Mouse (Mus musculus): ENCODE measurements at regions not wholly inside any gene's neighbourhood (a gene's known extent, or its start where the extent isn't known, plus 50 kb on each side); places are given as distances from the start of the nearest gene placed in this dataset.
A peak's percentile ranks its signal among the peaks of the same experiment; 100 is the strongest.

DNA sequence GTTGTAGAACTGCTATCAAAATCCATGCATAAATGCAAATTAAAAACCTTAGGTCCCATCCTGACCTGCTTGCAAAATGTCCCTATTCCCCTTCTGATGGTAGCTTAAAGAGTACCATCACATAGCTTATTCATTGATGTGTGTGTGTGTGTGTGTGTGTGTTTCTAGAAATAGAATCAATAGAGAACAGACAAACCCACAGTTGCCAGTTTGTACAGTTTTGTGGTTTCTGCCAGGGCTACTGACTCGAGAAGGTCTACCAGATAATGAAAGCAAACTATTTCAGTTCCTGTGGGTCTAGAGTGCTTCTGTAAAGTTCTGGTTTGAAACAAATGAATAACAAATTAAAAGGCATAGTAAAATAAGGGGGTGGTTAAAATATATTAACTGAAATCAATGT, 391.5 kb upstream of the Mef2c start:
- peak in 1 of 2 experiments; percentile 0 for DNase-seq

DNA sequence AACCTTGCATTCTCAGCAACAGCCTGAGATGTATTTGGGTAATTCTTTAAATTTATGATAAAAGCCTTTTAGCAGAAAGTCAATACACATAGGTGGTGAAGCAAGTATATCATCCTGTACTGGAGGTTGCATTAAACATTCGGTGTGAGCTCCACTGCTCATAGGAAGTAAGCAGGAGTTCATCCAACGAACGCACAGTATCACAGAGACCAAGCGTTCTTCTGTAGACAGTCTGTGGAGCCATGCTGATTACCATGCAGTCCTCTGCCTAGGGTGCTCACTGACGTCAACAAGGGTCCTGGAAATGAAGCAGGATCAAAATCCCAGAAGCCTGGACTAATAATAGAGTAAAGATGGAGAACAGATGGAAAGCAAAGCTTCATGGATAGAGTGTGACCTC, 391.1 kb upstream of the Mef2c start:
- no peak for DNase-seq

DNA sequence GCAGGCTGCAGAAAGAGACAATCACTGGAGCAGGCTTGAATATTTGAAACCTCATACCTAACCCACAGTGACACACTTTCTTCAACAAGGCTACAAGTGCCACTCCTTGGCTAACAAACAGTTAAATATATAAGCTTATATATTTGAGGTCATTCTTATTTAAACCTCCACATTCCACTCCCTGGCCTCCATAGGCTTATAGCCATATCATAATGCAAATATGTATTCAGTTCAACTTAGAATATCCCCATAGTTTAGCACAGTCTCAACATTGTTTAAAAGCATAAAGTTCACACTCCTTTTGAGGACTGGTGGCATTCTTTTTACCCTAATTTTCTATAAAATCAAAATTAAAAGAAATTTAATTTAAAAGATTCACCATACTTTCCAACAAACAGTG, 390.0 kb upstream of the Mef2c start:
- no peak for DNase-seq

DNA sequence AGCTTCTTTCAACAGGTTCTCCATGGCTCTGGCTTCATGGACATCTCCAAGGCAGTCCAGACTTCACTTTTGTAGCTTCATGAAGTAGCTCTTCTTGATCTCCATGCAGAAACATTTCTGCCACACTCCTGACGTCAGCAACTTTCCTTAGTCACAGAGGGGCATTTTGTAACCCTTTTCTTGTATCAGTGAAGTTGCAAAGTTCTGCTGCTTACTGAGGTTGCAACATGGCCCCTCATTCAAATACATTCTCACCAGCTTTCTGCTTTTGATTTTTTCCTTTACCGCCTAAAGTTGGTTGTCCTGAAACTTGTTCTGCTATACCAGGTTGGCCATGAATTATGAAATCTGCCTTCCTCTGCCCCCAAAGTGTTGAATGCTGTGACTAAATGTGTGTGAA, 389.4 kb upstream of the Mef2c start:
- DNase-seq, result no peak

GRCm38 (mm10) chr13:83115691-83116090, 388.1 kb upstream of the Mef2c start:
- DNase-seq, result no peak

DNA sequence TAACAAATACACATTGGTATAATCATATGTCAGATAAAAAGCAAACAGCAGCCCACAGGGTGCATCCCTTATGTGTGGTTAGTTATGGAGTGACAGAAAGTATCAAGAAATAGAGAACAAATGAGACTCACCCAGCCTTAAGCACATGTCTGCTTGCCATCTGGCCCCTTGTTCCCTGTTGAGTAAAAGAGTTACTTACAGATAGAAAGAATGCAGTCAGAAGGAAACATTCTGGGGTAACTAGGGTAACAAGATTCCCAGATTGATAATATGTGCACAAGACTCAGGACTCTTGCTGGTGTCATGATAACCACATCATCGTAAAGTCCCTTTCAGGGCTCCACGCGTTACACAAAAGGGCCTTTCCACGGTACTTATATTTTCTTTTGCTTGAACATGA, 383.5 kb upstream of the Mef2c start:
- DNase-seq, result no peak

DNA sequence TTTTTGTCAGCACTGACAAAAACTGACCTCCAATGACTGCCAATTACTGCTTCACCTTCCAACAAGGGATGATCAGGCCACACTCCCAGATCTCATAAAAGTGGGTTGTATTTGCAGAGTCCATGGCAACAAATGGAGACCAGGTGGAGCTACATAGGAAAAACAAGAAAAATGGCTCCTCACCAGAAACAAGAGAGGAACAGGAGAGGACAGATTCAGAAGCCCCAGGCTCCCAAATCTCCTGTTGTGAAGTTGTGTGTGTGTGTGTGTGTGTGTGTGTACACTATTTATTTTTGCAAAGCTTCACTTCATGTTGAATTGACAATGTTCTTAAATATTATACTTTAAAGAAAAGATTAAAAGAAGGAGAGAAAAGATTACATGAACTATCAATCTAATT, 380.2 kb upstream of the Mef2c start:
- no peak for DNase-seq

- no peak for DNase-seq
These were observed 379.2 kb upstream of the Mef2c start for GRCm38 (mm10) chr13:83124651-83125050.

DNA sequence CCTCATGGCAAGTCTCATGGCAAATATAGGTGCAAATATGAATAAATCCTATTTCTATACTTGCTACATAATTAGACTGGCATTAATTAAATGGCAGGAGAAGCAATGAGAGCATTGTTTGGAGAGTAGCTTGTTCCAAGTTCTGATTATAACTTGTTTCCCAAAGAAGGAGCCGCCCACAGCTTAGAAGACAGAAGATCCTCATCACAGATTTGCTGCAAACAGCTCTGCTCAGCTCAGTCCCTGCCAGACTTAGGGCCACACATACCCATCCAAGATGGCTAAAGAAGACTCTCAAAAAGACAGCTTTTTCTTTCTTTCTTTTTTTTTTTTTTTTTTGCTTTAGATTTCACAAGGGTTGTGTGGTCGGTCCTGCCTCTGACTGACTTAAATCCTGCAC, 377.4 kb upstream of the Mef2c start:
- DNase-seq, result no peak

- DNase-seq, result no peak
These were observed 372.5 kb upstream of the Mef2c start for GRCm38 (mm10) chr13:83131129-83131981.

- DNase-seq, result no peak
These were observed 371.9 kb upstream of the Mef2c start for GRCm38 (mm10) chr13:83131982-83132354.

DNA sequence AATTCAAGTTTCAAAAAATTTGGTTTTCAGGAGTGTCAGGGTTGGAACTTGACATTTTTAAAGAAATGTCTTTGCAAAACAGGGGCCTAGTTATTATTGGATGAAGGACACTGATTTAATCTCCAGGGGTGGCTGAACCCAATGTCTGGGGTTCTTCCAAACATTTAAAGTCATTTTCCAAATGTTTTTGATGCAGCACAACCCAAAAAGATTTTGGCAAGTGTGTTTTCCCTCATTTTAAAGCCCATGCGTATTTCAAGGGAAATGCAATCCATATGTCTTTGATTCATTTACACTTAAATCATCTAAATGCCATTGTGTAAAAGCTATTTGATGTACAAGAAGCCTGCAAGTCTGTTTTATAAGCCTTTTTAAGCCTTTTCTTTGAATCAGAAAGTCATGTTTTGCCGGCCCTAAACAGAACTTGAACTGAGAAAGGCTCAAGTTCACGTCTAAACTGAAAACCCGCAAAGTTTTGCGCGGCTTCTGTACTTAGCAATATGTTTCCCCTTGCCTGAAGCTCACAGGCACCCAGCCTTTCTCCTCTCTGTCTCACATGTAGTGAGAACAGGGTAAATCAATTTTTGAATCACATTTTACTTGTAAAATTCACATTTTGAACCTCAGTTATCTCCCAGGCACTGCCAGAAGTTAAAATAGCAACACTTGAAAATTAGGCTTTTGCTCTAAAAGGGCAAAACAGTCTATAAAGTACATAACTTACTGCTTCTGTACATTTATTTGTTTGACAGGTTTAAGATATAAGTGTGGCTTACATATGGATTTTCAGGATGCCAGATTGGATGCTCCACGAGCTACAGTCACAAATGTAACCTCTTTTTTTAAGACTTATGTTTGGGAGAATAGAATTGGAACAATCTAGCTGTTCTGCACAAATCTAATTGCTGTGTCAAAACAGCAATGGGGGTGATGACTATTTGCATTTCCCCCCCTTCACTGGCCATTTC, 370.9 kb upstream of the Mef2c start:
- DNase-seq, result no peak

DNA sequence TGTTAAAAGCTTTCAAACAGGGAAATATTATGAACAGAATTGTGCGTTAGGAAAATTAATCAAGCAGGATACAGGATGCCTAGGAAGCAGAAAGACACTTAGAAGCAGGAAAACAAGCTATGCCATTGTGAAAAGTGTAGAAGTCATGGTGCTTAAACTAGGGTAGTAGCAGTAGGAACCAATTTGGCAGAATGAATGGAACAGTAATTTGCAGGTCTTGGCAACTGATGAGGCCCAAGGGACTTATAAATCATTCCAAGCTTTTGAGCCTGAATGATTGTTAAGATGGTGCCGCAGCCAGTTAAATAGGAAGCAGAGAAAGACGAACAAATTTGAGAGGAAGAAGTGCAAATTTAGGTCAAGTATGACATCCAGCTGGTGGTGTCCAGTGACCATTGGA, 360.5 kb upstream of the Mef2c start:
- no peak for DNase-seq

GRCm38 (mm10) chr13:83154626-83155124, 349.2 kb upstream of the Mef2c start:
- DNase-seq, result no peak

GRCm38 (mm10) chr13:83159969-83160368, 343.9 kb upstream of the Mef2c start:
- DNase-seq, result no peak

GRCm38 (mm10) chr13:83162761-83163160, 341.1 kb upstream of the Mef2c start:
- DNase-seq, result no peak

- DNase-seq, result no peak
These were observed 328.7 kb upstream of the Mef2c start for GRCm38 (mm10) chr13:83175086-83175485.

DNA sequence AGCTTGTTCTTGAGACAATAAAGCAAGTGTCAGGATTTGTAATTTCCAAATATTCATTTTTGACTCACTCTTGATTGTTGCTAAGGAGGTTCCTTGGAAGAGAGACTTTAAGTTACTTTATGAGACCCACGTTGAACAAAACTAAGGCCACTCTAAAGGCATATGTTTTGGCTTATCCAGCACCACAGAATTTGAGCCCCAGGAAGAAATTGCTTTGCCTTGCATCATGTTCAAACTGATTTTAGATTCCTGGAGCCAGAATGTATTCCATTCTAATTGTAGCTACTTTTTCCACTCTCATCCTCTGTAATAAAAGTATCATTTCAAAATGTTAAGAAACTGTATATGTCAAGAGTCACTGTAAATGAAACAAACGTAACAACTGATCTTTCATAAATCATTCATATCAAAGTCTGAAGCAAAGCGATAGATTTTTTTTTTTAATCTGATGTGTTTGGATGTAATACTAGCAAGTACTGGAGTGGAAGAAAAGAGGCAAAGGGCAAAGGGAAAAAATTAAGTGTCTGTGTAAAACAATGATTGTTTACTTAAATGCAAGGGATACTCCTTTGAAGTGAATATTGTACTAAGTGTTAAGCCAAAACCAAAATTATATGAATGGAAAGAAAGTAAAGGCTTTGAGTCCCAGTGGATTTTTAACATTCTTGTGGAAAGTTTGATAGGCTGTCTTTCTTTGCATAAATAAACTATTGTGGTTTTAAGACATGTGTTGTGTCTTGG, 301.7 kb upstream of the Mef2c start:
- no peak for DNase-seq

GRCm38 (mm10) chr13:83206622-83207021, 297.2 kb upstream of the Mef2c start:
- DNase-seq, result no peak

DNA sequence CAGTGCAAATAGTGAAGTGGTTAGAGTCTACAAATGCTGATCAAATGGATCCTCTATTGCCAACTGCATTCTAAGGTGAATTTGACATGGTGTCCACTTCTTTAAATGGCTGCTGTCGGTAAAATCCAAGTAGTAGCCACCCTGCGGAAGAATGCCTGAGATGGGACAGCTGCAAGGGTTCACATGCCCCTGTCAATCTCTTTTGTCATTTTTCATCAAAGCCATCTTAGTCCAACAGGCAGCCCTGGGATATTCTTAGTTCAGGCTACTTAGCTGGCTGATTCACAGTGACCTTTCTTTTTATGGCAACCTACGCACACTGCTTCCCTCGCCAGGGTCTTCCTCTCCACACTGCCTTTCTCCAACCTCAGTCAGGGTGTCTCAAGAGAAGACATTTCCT, 296.3 kb upstream of the Mef2c start:
- DNase-seq, result no peak

- no peak for DNase-seq
These were observed 295.7 kb upstream of the Mef2c start for GRCm38 (mm10) chr13:83208111-83208510.

DNA sequence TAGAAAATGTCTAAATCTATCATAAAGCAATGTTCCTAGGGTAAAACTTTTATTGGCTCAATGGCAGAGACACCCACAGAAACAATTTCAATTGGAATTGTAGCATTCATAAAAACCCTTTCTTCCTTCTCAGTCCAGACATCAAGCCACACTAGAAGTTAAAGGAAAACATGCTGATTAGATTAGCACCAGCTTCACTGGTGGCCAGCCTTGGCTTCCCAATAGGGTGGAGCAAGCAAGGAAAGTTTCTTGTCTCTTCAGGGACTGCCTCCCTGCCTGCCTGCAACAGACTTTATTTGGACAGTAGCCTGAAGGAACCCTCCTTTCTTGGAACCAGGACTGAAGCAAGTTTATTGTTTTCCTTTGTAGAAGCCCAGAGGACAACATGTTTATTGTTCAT, 289.0 kb upstream of the Mef2c start:
- DNase-seq, result no peak
